Mouse (Mus musculus): ENCODE data around the gene Rpl18. TPM values are rescaled to one million over a fixed set of nuclear protein-coding genes. Genes with fewer than 3 reads are reported as not detected.
A peak's percentile ranks its signal among the peaks of the same experiment; 100 is the strongest.

Gene Rpl18
- polyA plus RNA-seq, 1 experiment: 749 TPM

GRCm38 (mm10) chr7:45722348-45722713 is 7.1 kb downstream of the Rpl18 start:
- no peak for TF ChIP-seq POLR2A (IDR thresholded peaks at IDR 0.05; ENCODE audit: borderline replicate concordance, extremely low read depth, insufficient read depth, insufficient read length, poor library complexity, severe bottlenecking)
- TF ChIP-seq CTCF (IDR thresholded peaks at IDR 0.05; ENCODE audit: borderline replicate concordance, extremely low read depth, insufficient read depth, insufficient read length): no peak
- no peak for DNase-seq (ENCODE audit: low read depth)

- no peak for TF ChIP-seq POLR2A (IDR thresholded peaks at IDR 0.05; ENCODE audit: borderline replicate concordance, extremely low read depth, insufficient read depth, insufficient read length, poor library complexity, severe bottlenecking)
- TF ChIP-seq CTCF (IDR thresholded peaks at IDR 0.05; ENCODE audit: borderline replicate concordance, extremely low read depth, insufficient read depth, insufficient read length): no peak
- no peak for DNase-seq (ENCODE audit: low read depth)
These were observed 8.0 kb downstream of the Rpl18 start for GRCm38 (mm10) chr7:45723301-45723700.

GRCm38 (mm10) chr7:45723781-45724180 is 8.5 kb downstream of the Rpl18 start:
- no peak for DNase-seq (ENCODE audit: low read depth)
- TF ChIP-seq POLR2A (IDR thresholded peaks at IDR 0.05; ENCODE audit: borderline replicate concordance, extremely low read depth, insufficient read depth, insufficient read length, poor library complexity, severe bottlenecking) (no peak), CTCF (IDR thresholded peaks at IDR 0.05; ENCODE audit: borderline replicate concordance, extremely low read depth, insufficient read depth, insufficient read length) (no peak)

GRCm38 (mm10) chr7:45725151-45725550 is 9.9 kb downstream of the Rpl18 start:
- no peak for TF ChIP-seq CTCF (IDR thresholded peaks at IDR 0.05; ENCODE audit: borderline replicate concordance, extremely low read depth, insufficient read depth, insufficient read length)
- TF ChIP-seq POLR2A (IDR thresholded peaks at IDR 0.05; ENCODE audit: borderline replicate concordance, extremely low read depth, insufficient read depth, insufficient read length, poor library complexity, severe bottlenecking): no peak

GRCm38 (mm10) chr7:45725713-45726112 is 10.5 kb downstream of the Rpl18 start, which contains the start of gene Spaca4:
Gene Spaca4 (minus strand): TSS chr7:45725813.
- no peak for DNase-seq (ENCODE audit: low read depth)
- TF ChIP-seq POLR2A (IDR thresholded peaks at IDR 0.05; ENCODE audit: borderline replicate concordance, extremely low read depth, insufficient read depth, insufficient read length, poor library complexity, severe bottlenecking) (no peak), CTCF (IDR thresholded peaks at IDR 0.05; ENCODE audit: borderline replicate concordance, extremely low read depth, insufficient read depth, insufficient read length) (no peak)

More at GRCm38 (mm10) chr7:45725151-45725550, 9.9 kb downstream of the Rpl18 start:
- DNase-seq (ENCODE audit: low read depth): no peak

- TF ChIP-seq POLR2A (IDR thresholded peaks at IDR 0.05; ENCODE audit: borderline replicate concordance, extremely low read depth, insufficient read depth, insufficient read length, poor library complexity, severe bottlenecking): no peak
- TF ChIP-seq CTCF (IDR thresholded peaks at IDR 0.05; ENCODE audit: borderline replicate concordance, extremely low read depth, insufficient read depth, insufficient read length): no peak
These were observed 11.2 kb downstream of the Rpl18 start for GRCm38 (mm10) chr7:45726419-45726818.

GRCm38 (mm10) chr7:45727625-45728024 is 12.4 kb downstream of the Rpl18 start:
- no peak for TF ChIP-seq CTCF (IDR thresholded peaks at IDR 0.05; ENCODE audit: borderline replicate concordance, extremely low read depth, insufficient read depth, insufficient read length)
- TF ChIP-seq POLR2A (IDR thresholded peaks at IDR 0.05; ENCODE audit: borderline replicate concordance, extremely low read depth, insufficient read depth, insufficient read length, poor library complexity, severe bottlenecking): no peak
- no peak for DNase-seq (ENCODE audit: low read depth)

More at GRCm38 (mm10) chr7:45726419-45726818, 11.2 kb downstream of the Rpl18 start:
- DNase-seq (ENCODE audit: low read depth): no peak

- no peak for DNase-seq (ENCODE audit: low read depth)
These were observed 15.6 kb downstream of the Rpl18 start for GRCm38 (mm10) chr7:45730727-45731431.

GRCm38 (mm10) chr7:45733477-45733876 is 18.2 kb downstream of the Rpl18 start:
- TF ChIP-seq POLR2A (IDR thresholded peaks at IDR 0.05; ENCODE audit: borderline replicate concordance, extremely low read depth, insufficient read depth, insufficient read length, poor library complexity, severe bottlenecking) (no peak), CTCF (IDR thresholded peaks at IDR 0.05; ENCODE audit: borderline replicate concordance, extremely low read depth, insufficient read depth, insufficient read length) (no peak)
- no peak for DNase-seq (ENCODE audit: low read depth)

More at GRCm38 (mm10) chr7:45730727-45731431, 15.6 kb downstream of the Rpl18 start:
- TF ChIP-seq CTCF (IDR thresholded peaks at IDR 0.05; ENCODE audit: borderline replicate concordance, extremely low read depth, insufficient read depth, insufficient read length) (peak; percentile 70), POLR2A (IDR thresholded peaks at IDR 0.05; ENCODE audit: borderline replicate concordance, extremely low read depth, insufficient read depth, insufficient read length, poor library complexity, severe bottlenecking) (no peak)

GRCm38 (mm10) chr7:45739162-45739763 is 24.0 kb downstream of the Rpl18 start:
- peak; percentile 93 for DNase-seq (ENCODE audit: low read depth)
- peak; percentile 84 for TF ChIP-seq CTCF (IDR thresholded peaks at IDR 0.05; ENCODE audit: borderline replicate concordance, extremely low read depth, insufficient read depth, insufficient read length)
- TF ChIP-seq POLR2A (IDR thresholded peaks at IDR 0.05; ENCODE audit: borderline replicate concordance, extremely low read depth, insufficient read depth, insufficient read length, poor library complexity, severe bottlenecking): no peak

- TF ChIP-seq POLR2A (IDR thresholded peaks at IDR 0.05; ENCODE audit: borderline replicate concordance, extremely low read depth, insufficient read depth, insufficient read length, poor library complexity, severe bottlenecking) (no peak), CTCF (IDR thresholded peaks at IDR 0.05; ENCODE audit: borderline replicate concordance, extremely low read depth, insufficient read depth, insufficient read length) (no peak)
- DNase-seq (ENCODE audit: low read depth): no peak
These were observed 24.6 kb downstream of the Rpl18 start for GRCm38 (mm10) chr7:45739820-45740219.

Measured in brain, embryonic 14.5 days (tissue).